Mouse (Mus musculus) limb, embryonic 14.5 days (tissue): Measurements from ENCODE around the gene Zcwpw1. TPM values are rescaled to one million over a fixed set of nuclear protein-coding genes. Genes with fewer than 3 reads are reported as not detected.

Source experiments
- ATAC-seq: fragments of 200-750 bp; cut with Nextera tagmentation; 2 replicates; pipeline ENCODE4 v1.8.0; 2017; ENCODE audit warnings: low read depth, moderate number of reproducible peaks, moderate TSS enrichment; ENCODE audit not compliant: low FRiP score
- DNase-seq: peaks from one replicate; pipeline ENCODE4 v3.0.0-alpha.2; 2015; ENCODE audit warnings: low spot score
- H3K27ac ChIP-seq: fragments of 300-500 bp; sonication (generic); replicated peaks from 2 replicates; pipeline ENCODE4 v1.5.1; 2014; ENCODE audit warnings: low read depth, mild to moderate bottlenecking, low read length, moderate library complexity, mixed read lengths
- H3K27me3 ChIP-seq: fragments of 300-500 bp; sonication (generic); 2 replicates; pipeline ENCODE4 v1.6.1; 2014; ENCODE audit warnings: low read length, mixed read lengths; ENCODE audit not compliant: control insufficient read depth, insufficient read depth
- H3K36me3 ChIP-seq: fragments of 300-500 bp; sonication (generic); 2 replicates; pipeline ENCODE4 v1.6.1; 2014; ENCODE audit warnings: mild to moderate bottlenecking, low read length, moderate library complexity, mixed read lengths; ENCODE audit not compliant: control insufficient read depth, insufficient read depth
- H3K4me1 ChIP-seq: fragments of 300-500 bp; sonication (generic); 2 replicates; pipeline ENCODE4 v1.6.1; 2014; ENCODE audit warnings: antibody characterized with exemption, low read length, mixed read lengths; ENCODE audit not compliant: control insufficient read depth, insufficient read depth
- H3K4me2 ChIP-seq: fragments of 300-500 bp; sonication (generic); replicated peaks from 2 replicates; pipeline ENCODE4 v1.6.1; 2014; ENCODE audit warnings: low read depth, mild to moderate bottlenecking, low read length, moderate library complexity; ENCODE audit not compliant: severe bottlenecking
- H3K4me3 ChIP-seq: fragments of 300-500 bp; sonication (generic); replicated peaks from 2 replicates; pipeline ENCODE4 v1.5.1; 2014; ENCODE audit warnings: low read length
- H3K9ac ChIP-seq: fragments of 300-500 bp; sonication (generic); 2 replicates; pipeline ENCODE4 v1.6.1; 2014; ENCODE audit warnings: mild to moderate bottlenecking, low read depth, low read length, moderate library complexity; ENCODE audit not compliant: severe bottlenecking
- H3K9me3 ChIP-seq: fragments of 300-500 bp; sonication (generic); 2 replicates; pipeline ENCODE4 v1.6.1; 2016; ENCODE audit warnings: low read length; ENCODE audit not compliant: control insufficient read depth
- POLR2A ChIP-seq: fragments of 200-500 bp; IDR thresholded peaks from 2 replicates; pipeline ENCODE4 v1.8.0; 2012; ENCODE audit warnings: inconsistent platforms, mild to moderate bottlenecking, moderate library complexity, borderline replicate concordance; ENCODE audit not compliant: insufficient read depth, insufficient read length; ENCODE audit errors: extremely low read depth
- WGBS: fragments of 180-500 bp; shearing (Covaris S2); extraction: QIAGEN DNeasy Blood & Tissue Kit; methylation state at CpG from one replicate; pipeline ENCODE4 v1.1.7; 2014; 5-methylcytosine and 5-hydroxymethylcytosine counted together
- polyA plus RNA-seq, 2 experiments: library from polyadenylated mRNA; depleted of rRNA in 1 of 2; stranded (reverse) in 1 of 2; unstranded in 1 of 2; fragments of >200 nt; fragmentation: Nextera tagmentation in 1 of 2; extraction: Ambion mirVana in 1 of 2; gene quantifications; 2 replicates each; pipeline versions ENCODE4 v1.2.1 to v1.2.3; 2012 to 2014

The Zcwpw1 gene
- polyA plus RNA-seq, 2 experiments, result 17.3 to 30.1 TPM

DNA sequence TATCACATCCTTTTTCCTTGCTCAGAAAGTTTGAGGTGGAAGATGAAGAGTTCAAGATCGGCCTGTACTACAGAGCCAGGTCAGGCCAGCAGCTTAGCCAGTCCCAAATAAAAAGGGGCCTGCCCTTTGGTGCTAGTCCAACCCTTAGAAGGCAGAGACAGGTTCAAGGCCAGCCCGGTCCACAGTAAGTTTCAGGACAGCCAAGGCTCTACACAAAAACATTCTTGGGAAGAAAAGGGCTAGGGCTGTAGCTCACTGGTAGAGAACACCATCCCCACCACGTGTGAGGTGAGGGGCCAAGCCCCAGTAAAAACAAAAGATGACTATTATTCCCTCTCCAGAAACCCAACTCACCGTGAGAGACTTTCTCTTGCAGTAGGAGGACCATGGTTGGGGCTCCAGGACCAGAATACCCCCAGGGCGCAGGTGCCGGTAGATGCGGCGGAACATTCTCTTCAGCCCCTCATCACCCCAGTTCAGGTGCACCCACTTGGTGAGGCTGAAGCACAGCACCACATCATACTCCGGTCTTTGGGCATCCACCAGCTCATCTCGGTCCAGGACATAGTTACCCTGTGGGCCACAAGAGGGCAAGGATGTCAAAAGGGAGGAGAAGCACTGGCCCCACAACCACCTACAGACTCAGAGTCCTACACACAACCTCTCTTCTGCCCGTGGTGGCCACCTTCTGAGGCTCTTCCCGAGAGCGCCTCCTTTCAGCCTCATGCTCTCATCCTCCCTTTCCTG is 4.6 kb upstream of the Zcwpw1 start:
- Histone ChIP-seq H3K27ac (no peak overlapping the region), H3K9me3 (no peaks in the 10 kb centered on the region), H3K4me3 (0 out of 2 replicates have a peak overlapping the region, but pooled peaks have one; percentile 2), H3K4me2 (peak overlapping the region; percentile 83), H3K9ac (peak overlapping the region; percentile 38), H3K27me3 (no peaks in the 10 kb centered on the region), H3K36me3 (peaks cover 53% of the 10 kb centered on the region), H3K4me1 (peaks cover 39% of the 10 kb centered on the region)
- 81% methylated on average over 13 of the region's 13 CpGs for WGBS
- ATAC-seq (no peak), DNase-seq (no peak)
- TF ChIP-seq POLR2A, result no peak

DNA sequence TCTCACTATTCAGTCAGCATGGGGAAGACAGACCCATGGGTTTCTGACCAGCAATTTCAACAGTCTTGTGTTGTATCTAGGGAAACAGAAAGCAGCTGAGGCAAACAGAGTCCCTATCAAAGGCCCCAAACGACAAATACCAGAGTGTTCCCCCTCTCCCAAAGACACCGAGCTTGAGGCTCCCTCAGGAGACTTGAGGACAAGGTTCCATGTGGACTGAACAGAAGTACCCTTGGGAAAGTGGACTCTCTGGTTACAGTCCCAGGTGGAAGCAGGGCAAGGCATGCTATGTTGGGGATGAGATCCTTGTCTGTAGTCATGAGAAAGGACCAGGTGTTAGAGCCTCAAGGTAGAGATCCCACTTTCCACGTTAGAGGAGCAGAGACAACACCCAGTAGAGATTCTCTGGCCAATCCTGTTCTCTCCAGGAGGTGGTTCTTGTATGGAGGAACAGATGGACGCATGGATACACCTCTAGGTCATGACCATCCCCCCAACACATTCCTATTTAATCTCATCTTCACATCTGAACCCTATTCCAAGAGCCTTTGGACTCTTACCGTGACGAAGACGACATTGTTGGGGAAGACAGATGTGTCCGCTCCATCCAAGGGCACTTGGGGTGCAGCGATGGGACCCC is 3.6 kb upstream of the Zcwpw1 start:
- ATAC-seq, result no peak
- H3K4me1 ChIP-seq, result peaks cover 42% of the 10 kb centered on the region

DNA sequence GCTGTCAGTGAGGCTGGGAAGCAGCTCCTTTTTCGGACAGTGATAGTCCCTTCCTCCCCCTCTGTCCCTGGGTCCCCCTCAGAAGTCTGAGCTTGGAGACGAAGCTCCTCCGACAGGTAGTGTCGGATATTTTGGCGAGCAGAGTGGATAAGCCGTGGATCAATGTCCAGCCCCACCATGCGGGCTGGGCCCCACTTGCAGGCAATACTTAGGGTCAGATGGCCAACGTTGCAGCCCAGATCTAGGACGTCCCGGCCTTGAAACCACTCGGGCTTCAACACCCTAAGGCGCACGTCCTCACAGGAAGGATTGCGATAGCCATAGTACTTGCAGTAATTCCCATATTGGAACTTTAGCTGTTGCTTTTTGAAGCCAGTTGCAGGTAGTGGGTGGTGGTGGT is 3.1 kb upstream of the Zcwpw1 start:
- DNase-seq, result no peak
- 83% methylated on average over 14 of the region's 14 CpGs for WGBS
- H3K36me3 ChIP-seq, result peaks cover 53% of the 10 kb centered on the region
- H3K9ac ChIP-seq, result peak overlapping the region; percentile 83
- H3K27me3 ChIP-seq, result no peaks in the 10 kb centered on the region
- peak overlapping the region; percentile 83 for H3K4me2 ChIP-seq
- H3K27ac ChIP-seq, result no peak overlapping the region
- H3K4me3 ChIP-seq, result peak overlapping the region; percentile 87
- H3K9me3 ChIP-seq, result no peaks in the 10 kb centered on the region
- peaks cover 40% of the 10 kb centered on the region for H3K4me1 ChIP-seq
- no peak for ATAC-seq
- TF ChIP-seq POLR2A, result no peak

More for the DNA sequence above, 3.6 kb upstream of the Zcwpw1 start:
- Histone ChIP-seq H3K9me3 (no peaks in the 10 kb centered on the region), H3K4me3 (peak overlapping the region; percentile 87), H3K27ac (no peak overlapping the region), H3K36me3 (peaks cover 53% of the 10 kb centered on the region), H3K9ac (peak overlapping the region; percentile 38), H3K4me2 (peak overlapping the region; percentile 83), H3K27me3 (no peaks in the 10 kb centered on the region)
- no peak for TF ChIP-seq POLR2A
- 72% methylated on average over 9 of the region's 9 CpGs for WGBS
- DNase-seq, result no peak

DNA sequence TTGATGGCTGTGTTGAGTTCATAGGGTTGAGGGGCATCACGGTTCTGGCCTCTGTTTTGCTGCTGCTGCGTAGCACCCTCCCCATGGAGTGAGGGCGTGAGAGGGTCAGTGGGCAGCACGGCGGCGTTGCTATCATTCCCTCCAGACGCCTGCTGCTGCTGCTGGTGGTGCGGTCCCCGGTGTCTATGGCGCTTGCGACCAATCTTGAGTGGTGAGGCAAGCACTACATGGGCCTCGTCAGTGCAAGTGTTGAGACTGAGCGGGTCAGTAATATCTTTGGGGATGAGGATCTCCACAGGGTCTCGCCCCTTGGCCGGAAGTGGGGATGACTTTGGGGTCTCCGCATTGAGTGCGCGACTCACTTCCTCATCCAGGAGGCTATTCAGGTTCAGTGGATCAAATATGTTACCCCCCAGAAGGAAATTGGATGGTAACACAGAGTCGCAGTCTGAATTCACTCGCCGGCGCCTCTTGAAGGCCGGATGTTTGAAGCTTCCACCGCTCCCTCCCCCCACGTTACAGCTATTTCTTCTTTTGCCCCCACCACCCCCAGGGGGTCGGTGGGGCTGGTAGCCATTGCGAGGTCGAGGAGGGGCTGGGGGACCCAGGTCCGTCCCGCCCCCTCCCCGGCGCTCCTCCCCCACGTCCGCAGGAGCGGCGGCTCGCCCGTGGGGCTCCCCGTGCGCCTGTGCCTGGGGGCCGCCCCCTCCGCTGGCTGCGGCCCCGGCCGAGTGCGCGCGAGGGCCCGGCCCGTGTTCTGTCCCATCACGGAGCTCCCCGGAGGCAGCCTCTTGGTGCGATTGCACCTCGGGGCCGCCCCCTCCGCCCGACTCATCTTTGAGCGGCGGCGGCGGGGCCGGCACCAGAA is 2.2 kb upstream of the Zcwpw1 start:
- WGBS, result 2% methylated on average over 43 of the region's 62 CpGs
- Histone ChIP-seq H3K36me3 (peaks cover 44% of the 10 kb centered on the region), H3K4me3 (peak overlapping the region; percentile 87), H3K4me2 (peak overlapping the region; percentile 83), H3K27me3 (no peaks in the 10 kb centered on the region), H3K9me3 (no peaks in the 10 kb centered on the region), H3K27ac (peak overlapping the region; percentile 98), H3K9ac (peak overlapping the region; percentile 83), H3K4me1 (peaks cover 32% of the 10 kb centered on the region)
- ATAC-seq, result no peak
- TF ChIP-seq POLR2A, result no peak
- DNase-seq, result peak; percentile 38
